Mouse (Mus musculus) thymus, adult 2 months (tissue): ENCODE measurements around the gene Inka1.

Source experiments
- CTCF ChIP-seq: fragments of 200-500 bp; IDR thresholded peaks from 2 replicates; pipeline ENCODE4 v1.5.1; 2012; ENCODE audit warnings: mild to moderate bottlenecking, control low read depth, low read length, moderate library complexity, borderline replicate concordance; ENCODE audit not compliant: control insufficient read depth, poor library complexity, insufficient read depth; ENCODE audit errors: extremely low read depth
- POLR2A ChIP-seq: fragments of 200-500 bp; IDR thresholded peaks from 2 replicates; pipeline ENCODE4 v1.6.1; 2012; ENCODE audit warnings: mild to moderate bottlenecking, low read length, control low read depth, moderate library complexity; ENCODE audit not compliant: control insufficient read depth, poor library complexity, insufficient read depth; ENCODE audit errors: extremely low read depth

- TF ChIP-seq CTCF (no peak), POLR2A (no peak)
Measured at GRCm38 (mm10) chr9:107957141-107957540, 28.5 kb downstream of the Inka1 start.
